ENCODE assay signal across 8 mouse cellular contexts in genomic region chr8:11477178-11477553, GRCm38 (mm10). TPM values are rescaled to one million over a fixed set of nuclear protein-coding genes. Genes with fewer than 3 reads are reported as not detected.
A peak's percentile ranks its signal among the peaks of the same experiment; 100 is the strongest.
DNase-seq lines count a peak whose midpoint lies in the region; ATAC-seq lines count a peak whose summit lies in the region.

No protein-coding gene starts in this region.

- H3K4me1 ChIP-seq in lung, embryonic 15.5 days: peaks cover 45% of the 10 kb centered on the region
- peaks cover 10% of the 10 kb centered on the region; the same call in 1 of the 2 replicates for H3K4me1 ChIP-seq in forebrain, embryonic 11.5 days (replicated peaks; ENCODE audit: control insufficient read depth, insufficient read depth, low read length)
- peaks cover 17% of the 10 kb centered on the region for H3K4me1 ChIP-seq in liver, embryonic 11.5 days (replicated peaks; ENCODE audit: control insufficient read depth, insufficient read depth, low read length)
- H3K4me1 ChIP-seq in stomach, embryonic 14.5 days (ENCODE audit: control insufficient read depth, insufficient read depth, low read length): peaks cover 18% of the 10 kb centered on the region

- peak overlapping the region; percentile 99 for H3K4me2 ChIP-seq in lung, embryonic 15.5 days
- peak overlapping the region; percentile 29 for H3K4me2 ChIP-seq in forebrain, embryonic 11.5 days (ENCODE audit: low read depth, low read length, severe bottlenecking)
- peak overlapping the region; percentile 95 for H3K4me2 ChIP-seq in liver, embryonic 11.5 days
- H3K4me2 ChIP-seq in stomach, embryonic 14.5 days (replicated peaks; ENCODE audit: low read depth, low read length): peak overlapping the region; percentile 100

- DNase-seq in lung, postnatal 14 days: no peak
- DNase-seq in forebrain, embryonic 11.5 days (ENCODE audit: low spot score): no peak
- DNase-seq in liver, embryonic 11.5 days (ENCODE audit: low spot score): no peak
- DNase-seq in adrenal gland, postnatal 14 days: no peak
- DNase-seq in B cell, adult 2 months: no peak
- no peak for DNase-seq in left cerebral cortex, adult 8-10 months (ENCODE audit: low spot score in 2 of 2)

- peak overlapping the region; percentile 34 for H3K9ac ChIP-seq in lung, embryonic 15.5 days
- H3K9ac ChIP-seq in forebrain, embryonic 11.5 days (ENCODE audit: low read length): no peak overlapping the region
- H3K9ac ChIP-seq in liver, embryonic 11.5 days (ENCODE audit: low read depth, low read length): no peak overlapping the region
- H3K9ac ChIP-seq in stomach, embryonic 14.5 days (replicated peaks; ENCODE audit: low read depth, low read length): no peak overlapping the region

- peak overlapping the region; percentile 91 for H3K27ac ChIP-seq in lung, embryonic 15.5 days
- H3K27ac ChIP-seq in forebrain, embryonic 11.5 days (ENCODE audit: low read depth, low read length): no peak overlapping the region
- no peak overlapping the region for H3K27ac ChIP-seq in liver, embryonic 11.5 days (ENCODE audit: low read depth, low read length)
- no peak overlapping the region; the same call in 1 of the 2 replicates for H3K27ac ChIP-seq in stomach, embryonic 14.5 days (ENCODE audit: low read length)

- no peaks in the 10 kb centered on the region for H3K36me3 ChIP-seq in lung, embryonic 15.5 days
- no peaks in the 10 kb centered on the region for H3K36me3 ChIP-seq in forebrain, embryonic 11.5 days (ENCODE audit: control insufficient read depth, insufficient read depth, low read length)
- H3K36me3 ChIP-seq in liver, embryonic 11.5 days (ENCODE audit: control insufficient read depth, insufficient read depth, low read length): no peaks in the 10 kb centered on the region
- H3K36me3 ChIP-seq in stomach, embryonic 14.5 days (ENCODE audit: control insufficient read depth, insufficient read depth, low read length): no peaks in the 10 kb centered on the region

- no peak for ATAC-seq in lung, embryonic 15.5 days (ENCODE audit: borderline replicate concordance, extremely low read depth, low FRiP score, low TSS enrichment)
- ATAC-seq in forebrain, embryonic 11.5 days (replicated peaks; ENCODE audit: low FRiP score): no peak
- no peak for ATAC-seq in liver, embryonic 11.5 days (replicated peaks; ENCODE audit: low FRiP score)
- no peak for ATAC-seq in stomach, embryonic 14.5 days (ENCODE audit: insufficient number of reproducible peaks, insufficient read depth, low FRiP score, low read depth)

- 4% methylated on average over 9 of the region's 9 CpGs for WGBS in lung, embryonic 15.5 days
- 5% methylated on average over 9 of the region's 9 CpGs for WGBS in forebrain, embryonic 11.5 days
- WGBS in liver, embryonic 11.5 days: 5% methylated on average over 9 of the region's 9 CpGs
- WGBS in stomach, embryonic 14.5 days: 6% methylated on average over 9 of the region's 9 CpGs

- peaks cover 55% of the 10 kb centered on the region for H3K27me3 ChIP-seq in lung, embryonic 15.5 days
- H3K27me3 ChIP-seq in forebrain, embryonic 11.5 days (ENCODE audit: control insufficient read depth, insufficient read depth, low read length): peaks cover 59% of the 10 kb centered on the region
- peaks cover 91% of the 10 kb centered on the region for H3K27me3 ChIP-seq in liver, embryonic 11.5 days (replicated peaks; ENCODE audit: control insufficient read depth, insufficient read depth, low read length)
- peaks cover 5% of the 10 kb centered on the region; the same call in 1 of the 2 replicates for H3K27me3 ChIP-seq in stomach, embryonic 14.5 days (ENCODE audit: control insufficient read depth, insufficient read depth, low read length)

- peak overlapping the region; percentile 70 for H3K4me3 ChIP-seq in lung, embryonic 15.5 days
- no peak overlapping the region for H3K4me3 ChIP-seq in forebrain, embryonic 11.5 days (ENCODE audit: low read depth, low read length)
- peak overlapping the region; percentile 63 for H3K4me3 ChIP-seq in liver, embryonic 11.5 days (ENCODE audit: low read depth, low read length)
- H3K4me3 ChIP-seq in stomach, embryonic 14.5 days (ENCODE audit: low read depth, low read length): peak overlapping the region; percentile 61

- no peaks in the 10 kb centered on the region for H3K9me3 ChIP-seq in lung, embryonic 15.5 days
- H3K9me3 ChIP-seq in forebrain, embryonic 11.5 days (ENCODE audit: control insufficient read depth, low read length): no peaks in the 10 kb centered on the region
- no peaks in the 10 kb centered on the region for H3K9me3 ChIP-seq in liver, embryonic 11.5 days (ENCODE audit: control insufficient read depth, low read length)
- H3K9me3 ChIP-seq in stomach, embryonic 14.5 days (ENCODE audit: control insufficient read depth, low read depth, low read length): no peaks in the 10 kb centered on the region

RNA-seq across cellular contexts. Expression of gene Rab20, which starts 1.3 kb away (rescaled TPM):
- 13.2 and 14.7 TPM in 2 replicates for polyA plus RNA-seq in lung, embryonic 15.5 days (2015; fragmentation: Nextera tagmentation; extraction: Ambion mirVana)
- polyA plus RNA-seq in forebrain, embryonic 11.5 days (2014; fragmentation: Nextera tagmentation; extraction: Ambion mirVana): 0.53 and 0.75 TPM in 2 replicates
- 3.2 and 4.5 TPM in 2 replicates for polyA plus RNA-seq in liver, embryonic 11.5 days (2014; fragmentation: Nextera tagmentation; extraction: Ambion mirVana)
- polyA plus RNA-seq in stomach, embryonic 14.5 days (2014; fragmentation: Nextera tagmentation; extraction: Ambion mirVana): 4.6 and 6.2 TPM in 2 replicates
- 6.3 and 6.9 TPM in 2 replicates for total RNA-seq in adrenal gland, postnatal 14 days (2021)
- total RNA-seq in left cerebral cortex, adult 8-10 months (2022): 1 to 10 TPM in 2 of 4 experiments, under 1 TPM in 2; 0.35 to 1.6 (median 0.78) TPM

RNA-seq across cellular contexts. Expression of gene Naxd, which starts 20.1 kb away (rescaled TPM):
- polyA plus RNA-seq in lung, embryonic 15.5 days (2015; fragmentation: Nextera tagmentation; extraction: Ambion mirVana): 141 and 157 TPM in 2 replicates
- polyA plus RNA-seq in forebrain, embryonic 11.5 days (2014; fragmentation: Nextera tagmentation; extraction: Ambion mirVana): 99.2 and 110 TPM in 2 replicates
- polyA plus RNA-seq in liver, embryonic 11.5 days (2014; fragmentation: Nextera tagmentation; extraction: Ambion mirVana): 68.7 and 73.8 TPM in 2 replicates
- 123 and 133 TPM in 2 replicates for polyA plus RNA-seq in stomach, embryonic 14.5 days (2014; fragmentation: Nextera tagmentation; extraction: Ambion mirVana)
- total RNA-seq in adrenal gland, postnatal 14 days (2021): 61.8 and 67.6 TPM in 2 replicates
- 10 to 100 TPM; 48.7 to 62.5 (median 56.0) TPM for total RNA-seq in left cerebral cortex, adult 8-10 months (2022)

Comparison
In these comparisons a context has a peak if more than half of its experiments do, and no peak if none do; other contexts are left out.
1. H3K4me2 ChIP-seq: peak in every context shown above with its lines; median percentile 100 in stomach, embryonic 14.5 days; 99 in lung, embryonic 15.5 days; 95 in liver, embryonic 11.5 days; 29 in forebrain, embryonic 11.5 days.